Mouse (Mus musculus): ENCODE results near the gene Smg5.
A peak's percentile ranks its signal among the peaks of the same experiment; 100 is the strongest.
"Not testable (repeated sequence)": the region's sequence is repeated elsewhere in the genome, so short reads cannot be mapped to it uniquely, and the experiment has no call there.

The Smg5 gene

GRCm38 (mm10) chr3:88336058-88337013, at the start of gene Smg5, which contains the start of gene Tmem79:
Smg5 (plus strand) TSS chr3:88336260.
Tmem79 (minus strand) TSS chr3:88336148.
- DNase-seq (ENCODE audit: low spot score) = peak; percentile 98

DNA sequence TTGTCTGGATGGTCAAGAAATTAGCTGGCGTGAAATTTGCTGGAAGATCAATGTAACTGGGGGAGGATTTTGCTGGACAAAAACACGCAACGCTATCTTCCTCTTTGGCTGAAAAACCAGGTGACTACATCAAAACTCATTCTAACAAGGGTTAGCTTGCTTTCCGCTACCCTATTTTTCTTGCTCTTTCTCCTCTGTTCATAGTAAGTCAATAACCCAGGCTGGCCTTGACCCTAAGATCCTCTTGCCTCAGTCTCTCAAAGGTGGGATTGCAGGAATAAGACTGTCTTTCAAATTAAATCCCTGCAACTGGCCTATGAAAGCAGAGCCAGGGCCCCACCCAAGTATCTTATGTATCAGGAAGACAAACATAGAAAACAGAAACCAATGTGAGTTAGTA, 49.0 kb upstream of the Smg5 start, which contains the start of gene Gm38392:
Gm38392 (minus strand) TSS at position 101 of the 400 bp plus-strand sequence.
- DNase-seq (ENCODE audit: low spot score) = no peak

GRCm38 (mm10) chr3:88288133-88288713, 47.8 kb upstream of the Smg5 start:
- not testable (repeated sequence) for DNase-seq (ENCODE audit: low spot score)

DNA sequence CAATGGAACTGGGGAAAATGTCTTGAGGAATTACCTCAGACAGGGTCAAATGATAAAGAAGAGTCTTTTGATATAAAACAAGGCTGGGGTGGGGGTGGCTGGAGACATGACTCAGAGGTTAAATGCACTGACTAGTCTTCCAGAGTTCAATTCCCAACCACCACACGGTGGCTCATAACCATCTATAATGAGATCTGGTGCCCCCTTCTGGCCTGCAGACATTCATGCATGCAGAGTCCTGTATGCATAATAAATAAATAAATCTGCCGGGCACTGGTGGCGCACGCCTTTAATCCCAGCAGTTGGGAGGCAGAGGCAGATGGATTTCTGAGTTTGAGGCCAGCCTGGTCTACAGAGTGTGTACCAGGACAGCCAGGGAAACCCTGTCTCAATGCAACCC, 44.1 kb upstream of the Smg5 start:
- no peak for DNase-seq (ENCODE audit: low spot score)

DNA sequence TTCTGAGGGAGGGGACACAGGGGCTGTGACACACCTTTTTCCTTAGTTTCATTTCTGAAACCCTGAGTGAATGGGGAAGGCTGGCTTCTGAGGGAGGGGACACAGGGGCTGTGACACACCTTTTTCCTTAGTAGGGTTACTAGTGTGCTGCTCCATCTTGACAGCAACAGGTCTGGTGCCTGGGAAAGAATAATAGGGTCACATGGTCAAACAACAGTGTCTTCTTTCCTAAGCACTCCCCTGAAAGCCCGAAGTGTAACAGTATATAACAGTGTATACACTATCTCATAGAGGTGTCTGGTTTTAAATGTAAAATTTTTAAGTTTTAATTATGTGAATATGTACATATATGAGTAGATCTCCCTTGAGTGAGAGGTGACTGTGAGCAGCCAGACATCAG, 40.8 kb upstream of the Smg5 start:
- not testable (repeated sequence) for DNase-seq (ENCODE audit: low spot score)

GRCm38 (mm10) chr3:88296110-88296560, 39.9 kb upstream of the Smg5 start:
- DNase-seq (ENCODE audit: low spot score) = no peak

GRCm38 (mm10) chr3:88296561-88297318, 39.3 kb upstream of the Smg5 start, which contains the start of the genes Tsacc and Cct3:
Tsacc (minus strand) TSS chr3:88296999.
Cct3 (plus strand) TSS chr3:88297116.
- DNase-seq (ENCODE audit: low spot score) = peak; percentile 99

DNA sequence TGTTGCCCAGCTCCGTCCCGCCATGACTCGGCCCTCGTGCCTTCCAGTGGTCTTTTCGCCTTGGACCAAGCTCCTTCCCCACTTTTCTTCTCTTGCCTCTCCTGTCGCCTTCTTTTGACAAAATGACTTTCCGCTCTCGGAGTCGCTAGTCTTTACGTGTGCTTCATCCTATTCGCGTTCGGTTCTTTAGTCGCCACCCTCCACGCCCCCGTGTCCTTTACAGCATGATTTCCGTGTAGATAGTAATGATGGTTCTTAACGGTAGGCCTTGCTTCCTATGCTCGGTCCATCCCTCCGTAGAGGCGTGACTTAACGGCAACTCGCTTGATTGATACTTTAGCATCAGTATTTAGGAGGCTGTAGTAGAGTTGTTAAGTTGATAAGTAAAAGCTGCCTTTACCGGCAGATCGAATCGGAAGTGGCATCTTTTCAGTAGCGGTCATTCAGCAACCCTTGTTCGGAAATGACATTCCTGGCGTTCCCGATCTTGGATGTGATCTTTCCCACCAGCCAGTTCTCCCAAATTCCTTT, 38.7 kb upstream of the Smg5 start:
- no peak for DNase-seq (ENCODE audit: low spot score)

DNA sequence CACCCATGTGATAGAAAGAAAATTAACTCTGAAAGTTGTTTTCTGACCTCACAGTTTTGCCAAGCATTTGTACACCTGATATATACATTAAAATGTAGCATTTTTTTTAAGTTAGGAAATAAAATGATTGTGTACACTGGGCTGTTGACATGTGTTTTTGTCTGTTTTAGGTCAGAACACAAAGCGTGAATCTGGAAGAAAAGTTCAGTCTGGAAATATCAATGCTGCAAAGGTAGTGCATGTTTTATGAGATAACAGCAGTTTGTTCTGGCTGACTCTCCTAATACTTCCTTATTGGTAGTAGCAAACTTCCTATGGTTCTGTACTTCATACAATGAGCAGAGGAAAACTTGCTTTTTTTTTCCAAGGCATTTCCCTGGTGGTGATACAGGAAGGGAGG, 36.9 kb upstream of the Smg5 start:
- DNase-seq (ENCODE audit: low spot score) = no peak

DNA sequence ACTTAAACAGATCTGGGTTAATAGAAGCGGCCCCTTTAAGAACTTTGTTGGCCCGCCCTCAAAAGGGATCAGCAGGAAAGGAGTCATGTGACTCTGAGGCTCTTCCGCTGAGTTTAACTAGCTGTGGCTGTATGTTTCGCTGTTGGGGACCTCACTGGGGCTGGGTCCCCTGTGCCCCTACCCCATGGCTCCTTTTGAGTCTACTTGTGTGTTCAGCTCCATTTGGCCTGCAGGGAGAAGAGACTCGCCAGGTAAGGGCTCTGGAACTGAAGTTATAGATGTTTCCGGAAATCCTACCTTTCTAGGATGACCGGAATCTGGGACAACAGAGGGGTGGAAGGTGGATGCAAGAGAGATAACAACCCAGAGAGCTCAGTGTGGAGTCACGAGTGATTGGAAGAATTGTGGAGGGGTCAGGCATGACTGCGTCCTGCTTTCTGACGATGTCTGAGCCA, 11.1 kb upstream of the Smg5 start, which contains the start of gene Glmp:
Glmp (plus strand) TSS at position 73 of the 455 bp plus-strand sequence.
- DNase-seq (ENCODE audit: low spot score) = peak; percentile 69

DNA sequence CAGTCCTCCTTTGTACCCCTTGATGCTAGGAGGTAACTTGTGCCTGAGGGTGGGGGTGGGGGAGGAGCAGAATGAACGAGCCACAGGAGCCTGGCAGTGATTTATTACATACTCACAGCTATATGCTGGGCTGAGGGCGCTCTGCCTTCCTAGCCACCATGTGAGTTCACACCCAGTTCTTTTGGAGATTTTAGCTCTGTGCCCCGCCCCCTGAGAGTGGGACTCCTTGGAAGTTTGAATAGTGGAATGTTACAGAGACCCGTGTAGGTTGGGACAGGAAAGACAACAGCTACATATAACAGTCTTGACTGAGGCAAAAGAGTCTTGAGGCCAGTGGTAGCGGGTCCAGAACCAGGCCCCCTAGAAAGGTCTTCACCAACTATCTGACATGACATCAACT, 7.1 kb upstream of the Smg5 start:
- DNase-seq (ENCODE audit: low spot score) = no peak

- DNase-seq (ENCODE audit: low spot score) = peak; percentile 21
Observed at GRCm38 (mm10) chr3:88331282-88331681, 4.8 kb upstream of the Smg5 start.

DNA sequence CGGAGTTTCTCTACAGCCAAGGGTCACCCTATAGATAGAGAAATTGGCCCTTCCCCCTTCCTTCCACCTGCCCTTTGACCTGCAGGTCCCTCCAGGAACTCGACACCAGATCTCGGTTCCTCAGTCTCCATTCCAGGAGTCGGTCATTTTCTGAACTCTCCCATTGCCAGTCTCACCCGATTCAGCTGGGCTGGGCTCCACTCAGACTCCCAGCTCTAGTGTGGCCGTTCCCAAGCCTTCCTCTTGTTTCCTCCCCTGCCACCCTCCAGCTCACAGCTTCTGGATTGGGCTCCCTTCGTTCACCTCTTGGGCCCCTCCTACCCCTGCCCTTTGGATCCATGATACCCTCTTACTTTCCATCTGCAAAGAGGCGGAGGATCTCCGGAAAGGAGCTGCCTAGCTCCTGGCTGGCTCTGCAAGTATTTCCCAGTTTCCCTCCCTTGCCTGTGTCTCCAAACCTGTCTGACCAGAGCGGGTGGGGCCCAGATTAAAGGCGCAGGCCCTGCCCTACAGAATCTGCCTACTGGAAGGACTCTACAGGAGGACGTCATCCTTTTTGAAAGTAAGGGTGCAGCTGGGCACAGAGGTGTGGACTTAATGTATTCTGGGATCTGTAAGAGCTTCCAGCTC, 1.9 kb upstream of the Smg5 start:
- peak; percentile 84 for DNase-seq (ENCODE audit: low spot score)

DNA sequence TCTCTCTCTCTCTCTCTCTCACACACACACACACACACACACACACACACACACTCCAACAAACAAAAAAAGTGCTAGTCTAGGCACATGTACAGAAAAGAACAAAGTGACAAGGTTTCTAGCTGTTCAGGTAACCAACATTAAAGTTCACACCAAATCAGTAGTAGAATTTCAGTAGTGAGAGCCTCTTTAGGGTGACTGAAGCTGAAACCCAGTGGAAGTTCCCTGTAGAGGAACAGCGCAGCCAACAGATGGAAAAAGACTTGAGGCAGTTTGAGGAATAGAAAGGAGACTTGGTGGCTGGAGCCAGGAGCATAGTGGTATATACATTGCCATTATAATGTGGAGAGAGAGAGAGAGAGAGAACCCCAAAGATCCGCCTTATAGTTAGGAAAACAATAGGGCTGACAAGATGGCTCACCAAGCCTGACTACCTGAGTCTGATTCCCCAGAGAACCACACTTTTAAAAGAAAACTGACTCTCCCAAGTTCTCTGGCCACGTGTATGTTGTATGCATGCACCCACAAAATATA, 1.1 kb upstream of the Smg5 start:
- no peak for DNase-seq (ENCODE audit: low spot score)

- no peak for DNase-seq (ENCODE audit: low spot score)
Observed at GRCm38 (mm10) chr3:88335436-88336053, 515 bp upstream of the Smg5 start.

DNA sequence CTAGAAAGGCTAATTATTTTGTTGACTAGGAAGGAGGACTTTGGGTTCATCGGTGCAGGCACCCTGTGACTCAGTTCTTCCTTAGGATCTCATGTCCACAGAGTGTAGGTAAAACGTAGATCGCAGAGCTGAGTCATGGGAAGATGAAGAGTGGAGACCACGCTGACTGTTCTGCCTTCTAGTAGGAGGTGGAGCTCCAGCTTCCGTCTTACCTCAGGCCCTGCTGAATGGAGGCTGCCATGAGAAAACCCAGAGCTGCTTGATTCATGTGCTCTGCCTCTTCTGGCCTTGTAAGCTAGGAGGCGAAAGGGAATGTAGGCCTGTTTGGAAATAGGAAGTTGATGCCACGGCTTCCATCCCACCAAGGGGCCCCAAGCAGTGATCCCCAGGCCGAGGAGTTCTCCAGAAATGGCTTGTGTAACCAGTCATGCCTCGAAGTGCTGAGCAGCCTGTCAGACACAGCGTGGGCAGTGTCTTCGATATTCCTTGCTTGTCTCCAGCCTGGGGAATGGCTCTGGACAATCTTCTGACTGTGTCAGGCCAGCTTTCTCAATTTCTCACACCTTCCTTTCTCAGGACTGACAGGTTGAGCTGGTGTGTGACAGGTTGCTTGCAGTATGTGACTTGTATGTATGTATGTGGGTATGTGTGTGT, 1.4 kb downstream of the Smg5 start:
- peak; percentile 38 for DNase-seq (ENCODE audit: low spot score)

GRCm38 (mm10) chr3:88338316-88338715, 2.3 kb downstream of the Smg5 start:
- no peak for DNase-seq (ENCODE audit: low spot score)

DNA sequence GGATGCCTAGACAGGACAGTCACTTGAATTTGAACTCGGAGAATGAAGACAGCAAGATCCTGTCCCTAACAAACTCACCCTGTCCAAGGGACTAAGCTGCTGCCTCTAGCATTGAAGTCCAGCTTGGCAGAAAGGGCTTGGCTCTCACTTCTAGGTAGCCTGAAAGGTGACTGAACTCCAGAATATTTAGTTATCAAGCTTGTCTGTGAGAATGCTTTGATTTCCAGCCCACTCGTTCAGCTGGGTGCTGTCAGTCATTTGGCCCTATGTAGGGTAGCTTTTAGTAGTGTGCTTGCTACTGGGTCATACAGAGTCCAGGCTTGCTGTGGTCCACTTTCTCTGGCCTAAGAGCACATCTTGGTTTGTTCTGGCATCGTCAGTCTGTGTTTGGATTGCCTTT, 2.9 kb downstream of the Smg5 start:
- DNase-seq (ENCODE audit: low spot score) = no peak

DNA sequence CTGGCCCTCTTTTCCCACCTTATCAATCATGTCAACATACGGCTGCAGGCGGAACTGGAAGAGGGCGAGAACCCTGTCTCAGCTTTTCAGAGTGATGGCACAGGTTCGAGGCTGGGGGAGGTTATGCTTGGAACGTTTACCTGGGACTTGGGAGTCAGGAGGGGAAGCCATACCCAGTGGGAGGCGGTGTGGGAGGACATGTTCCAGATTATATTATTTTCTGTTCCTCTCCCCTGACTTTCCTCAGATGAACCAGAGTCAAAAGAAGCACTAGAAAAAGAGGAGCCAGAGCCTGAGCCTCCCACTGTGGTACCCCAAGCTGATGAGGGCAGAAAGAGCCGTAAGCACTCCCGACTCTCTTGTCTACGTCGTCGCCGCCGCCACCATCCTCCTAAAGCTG, 14.7 kb downstream of the Smg5 start:
- no peak for DNase-seq (ENCODE audit: low spot score)

GRCm38 (mm10) chr3:88352907-88353306, 16.8 kb downstream of the Smg5 start:
- no peak for DNase-seq (ENCODE audit: low spot score)

All from yolk sac, embryonic 10.5 days (tissue).